Mouse (Mus musculus): ENCODE measurements at regions not wholly inside any gene's neighbourhood (a gene's known extent, or its start where the extent isn't known, plus 50 kb on each side); places are given as distances from the start of the nearest gene placed in this dataset.

DNA sequence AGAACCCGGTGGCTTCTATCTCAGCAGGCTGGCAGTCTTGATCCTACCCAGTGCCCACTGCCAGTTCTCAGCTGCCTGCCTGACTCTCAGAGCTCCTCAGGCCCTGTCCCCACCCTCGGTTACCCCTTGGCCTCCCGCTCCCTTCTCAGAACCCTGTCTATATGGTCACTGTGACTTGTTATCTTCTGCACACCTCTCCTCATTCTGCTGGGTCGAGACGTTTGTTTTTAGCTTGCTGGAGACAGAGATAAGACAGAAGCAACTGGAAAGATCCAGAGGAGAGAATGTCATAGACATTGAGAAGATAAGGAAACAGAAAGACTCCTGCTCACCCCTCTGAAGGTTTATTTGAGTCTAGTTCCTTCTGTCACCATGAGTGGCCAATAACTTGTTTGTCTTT is 53.8 kb upstream of the Phc1 start:
- no peak for DNase-seq

DNA sequence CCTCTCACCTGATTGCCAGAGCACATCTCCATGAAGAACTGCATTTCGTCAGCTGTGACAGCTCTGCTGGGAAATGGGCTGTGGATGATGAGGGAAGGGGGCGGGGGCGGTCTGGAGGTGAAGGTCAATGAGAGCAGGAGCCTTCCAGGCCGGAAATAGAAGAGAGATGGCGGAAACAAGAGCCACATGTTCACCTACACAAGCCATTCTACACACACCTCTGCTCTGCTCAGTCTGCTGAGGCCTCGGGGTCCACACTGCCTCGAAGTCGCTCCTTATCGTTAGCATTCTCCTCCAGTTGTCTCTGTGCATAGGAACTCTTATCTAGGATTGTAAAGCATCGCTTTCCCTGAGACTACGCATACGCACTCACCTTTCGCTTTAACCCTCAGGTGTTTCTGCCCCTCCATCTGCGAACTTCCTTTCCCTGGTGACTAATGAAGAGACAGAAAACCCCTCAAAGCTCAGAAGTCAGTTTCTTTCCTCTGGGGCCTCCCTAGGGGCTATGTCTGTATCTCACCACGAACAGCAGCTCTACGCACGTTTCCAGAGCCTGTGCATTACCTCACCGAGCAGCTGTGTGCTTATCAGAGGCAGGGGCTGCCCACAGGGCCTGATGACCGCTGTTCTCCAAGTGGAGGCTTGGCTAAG is 53.0 kb upstream of the Phc1 start:
- no peak for DNase-seq

DNA sequence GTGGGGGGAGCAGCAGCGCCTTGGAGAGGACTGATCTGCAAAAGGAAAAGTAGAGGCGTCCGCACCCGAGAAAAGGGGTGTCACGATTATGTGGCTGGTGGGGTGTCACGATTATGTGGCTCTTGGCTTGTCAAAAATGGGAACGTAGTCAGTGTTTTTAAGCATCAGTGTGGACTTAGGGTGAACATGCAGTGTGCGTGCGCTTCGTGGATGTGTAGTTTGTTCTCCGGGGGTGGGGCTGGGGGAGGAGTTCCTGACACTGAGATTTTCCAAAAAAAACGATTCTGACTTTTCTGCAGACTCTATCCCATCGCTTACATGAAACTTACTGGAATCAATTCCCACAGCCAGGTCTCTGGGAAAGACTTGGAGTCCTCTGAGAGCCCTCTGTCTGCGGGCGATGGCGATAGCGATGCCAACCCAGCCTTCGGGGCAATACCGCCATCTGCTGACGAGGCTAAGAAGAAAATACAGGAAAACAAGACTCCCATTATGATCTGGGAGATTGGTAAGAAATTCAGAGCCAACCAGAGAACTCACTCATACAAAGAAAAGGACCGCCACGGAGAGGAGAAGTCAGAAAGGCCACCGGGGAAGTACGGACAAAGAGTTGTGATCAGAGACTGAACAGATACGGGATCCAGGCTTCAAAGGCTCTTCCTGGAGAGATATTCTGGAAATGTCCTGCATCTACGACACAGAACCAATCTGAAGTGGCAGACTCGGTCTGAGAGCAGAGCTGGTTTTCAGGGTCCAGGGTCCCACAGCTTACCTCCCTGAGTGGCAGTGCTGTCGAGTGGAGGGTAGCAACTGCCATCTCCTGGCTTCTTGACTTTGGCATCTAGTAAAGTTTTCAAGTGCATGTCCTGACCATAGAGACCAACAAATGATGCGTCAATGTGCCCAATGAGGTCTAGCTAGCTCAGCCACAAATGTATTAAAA is 51.6 kb upstream of the Phc1 start:
- DNase-seq: peak; percentile 58 to 79

DNA sequence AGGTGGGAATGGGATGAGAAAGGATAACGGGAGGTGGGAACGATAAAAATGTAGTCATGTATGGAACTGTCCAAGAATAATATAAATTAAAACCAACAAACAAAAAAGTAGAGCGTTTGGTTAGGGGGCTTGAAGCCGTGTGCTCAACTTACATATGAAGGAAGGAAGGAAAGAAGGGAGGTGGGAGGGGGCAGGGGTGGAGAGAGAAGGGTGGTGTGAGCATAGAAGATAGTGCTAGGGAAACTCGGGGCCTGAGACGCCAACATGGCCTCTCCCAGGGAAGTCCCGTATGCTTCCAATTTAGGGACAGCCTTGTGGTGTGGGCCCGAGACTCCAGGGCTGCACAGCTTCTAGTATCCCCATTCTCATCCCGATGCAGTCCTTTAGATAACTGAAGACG is 50.8 kb upstream of the Phc1 start:
- no peak for DNase-seq

DNA sequence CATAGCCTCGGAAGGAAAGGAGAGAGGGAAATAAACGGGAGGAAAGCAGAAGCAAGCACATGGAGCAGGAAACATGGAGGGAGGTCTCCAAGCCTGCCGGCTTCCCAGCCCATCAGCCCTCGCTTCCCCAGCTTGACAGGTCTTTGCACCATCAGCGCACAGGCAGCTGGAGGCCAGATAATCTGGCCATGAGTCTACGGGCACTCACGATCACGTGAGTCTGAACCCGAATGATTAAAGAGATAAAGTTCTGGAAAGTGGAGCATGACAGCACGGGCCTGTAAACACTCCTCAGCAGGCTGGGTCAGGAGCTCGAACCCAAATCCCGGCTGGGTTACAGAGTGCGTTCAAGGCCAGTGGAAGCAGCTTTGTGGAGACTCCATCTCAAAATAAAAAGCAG is 50.4 kb upstream of the Phc1 start:
- no peak for DNase-seq
